Mouse (Mus musculus): Measurements from ENCODE around the gene Mark2.

- TF ChIP-seq GATA1 (IDR thresholded peaks at IDR 0.05; ENCODE audit: low read length) (no peak), TAL1 (IDR thresholded peaks at IDR 0.05; ENCODE audit: low read length) (no peak)
These were observed 79.1 kb downstream of the Mark2 start for GRCm38 (mm10) chr19:7262592-7262991.

Measured in erythroblast, embryonic 14.5 days (primary cell).